Mouse (Mus musculus) CH12.LX (cell line): ENCODE results near the gene Esm1. TPM values are rescaled to one million over a fixed set of nuclear protein-coding genes. Genes with fewer than 3 reads are reported as not detected.

Source experiments
- DNase-seq: peaks from one replicate; pipeline ENCODE4 v3.0.0-alpha.2; 2013; ENCODE audit errors: extremely low read depth
- H3K27ac ChIP-seq: 2 replicates; pipeline ENCODE4 v1.5.1; 2012; ENCODE audit warnings: low read depth, mild to moderate bottlenecking, control low read depth, moderate library complexity; ENCODE audit not compliant: insufficient read depth
- H3K27me3 ChIP-seq: replicated peaks from 2 replicates; pipeline ENCODE3; 2012; ENCODE audit warnings: inconsistent platforms
- H3K36me3 ChIP-seq, 2 experiments: replicated peaks in 1 of 2; 2 replicates each; pipeline versions ENCODE3 to v1.6.1; 2012; ENCODE audit warnings: inconsistent platforms in 1 of 2, low read length in 1 of 2, mild to moderate bottlenecking in 1 of 2, mixed read lengths in 1 of 2, moderate library complexity in 1 of 2; ENCODE audit not compliant: control insufficient read depth in 1 of 2, insufficient read depth in 1 of 2
- H3K4me1 ChIP-seq, 2 experiments: 2 replicates each; pipeline ENCODE4 v1.6.1; 2012; ENCODE audit warnings: inconsistent platforms in 1 of 2, moderate library complexity in 1 of 2; ENCODE audit not compliant: insufficient read depth in 2 of 2, control insufficient read depth in 1 of 2
- H3K4me2 ChIP-seq: 2 replicates; pipeline ENCODE4 v1.6.1; 2012; ENCODE audit warnings: low read depth, mild to moderate bottlenecking, control low read depth; ENCODE audit not compliant: poor library complexity, insufficient read depth, severe bottlenecking
- H3K4me3 ChIP-seq, 3 experiments: fragments of 150-350 bp in 1 of 3; sonication (generic) in 1 of 3; replicated peaks in 1 of 3; 2 replicates each; pipeline versions ENCODE3 to v1.5.1; 2011 to 2012; ENCODE audit warnings: low read depth in 2 of 3, low read length in 2 of 3, mild to moderate bottlenecking in 2 of 3, moderate library complexity in 2 of 3, control low read depth in 1 of 3, improper control_type of control experiment in 1 of 3, inconsistent platforms in 1 of 3, mixed read lengths in 1 of 3; ENCODE audit not compliant: poor library complexity in 1 of 3
- H3K79me2 ChIP-seq: replicated peaks from 2 replicates; pipeline ENCODE4 v1.6.1; 2012; ENCODE audit warnings: mild to moderate bottlenecking, moderate library complexity; ENCODE audit not compliant: control insufficient read depth, poor library complexity, insufficient read depth, severe bottlenecking; ENCODE audit errors: extremely low read depth
- H3K9ac ChIP-seq: 2 replicates; pipeline ENCODE4 v1.6.1; 2012; ENCODE audit warnings: low read depth, mild to moderate bottlenecking, control low read depth, moderate library complexity; ENCODE audit not compliant: insufficient read depth
- H3K9me3 ChIP-seq: replicated peaks from 2 replicates; pipeline ENCODE3; 2012; ENCODE audit warnings: low read length, inconsistent platforms, mixed read lengths
- BHLHE40 ChIP-seq: IDR thresholded peaks from 2 replicates; pipeline ENCODE4 v1.6.1; 2011; ENCODE audit warnings: mild to moderate bottlenecking, low read depth, low read length, improper control_type of control experiment
- EP300 ChIP-seq: IDR thresholded peaks from 2 replicates; pipeline ENCODE4 v1.6.1; 2011; ENCODE audit warnings: low read length, improper control_type of control experiment
- ETS1 ChIP-seq: conservative IDR thresholded peaks from 2 replicates; pipeline ENCODE4 v1.6.1; 2012; ENCODE audit warnings: low read depth, mild to moderate bottlenecking, inconsistent platforms, low read length, improper control_type of control experiment, moderate library complexity
- IRF4 ChIP-seq: IDR thresholded peaks from 2 replicates; pipeline ENCODE4 v1.6.1; 2014; ENCODE audit warnings: low read depth, mild to moderate bottlenecking, inconsistent platforms, low read length, improper control_type of control experiment
- JUN ChIP-seq: IDR thresholded peaks from 2 replicates; pipeline ENCODE4 v1.6.1; 2011; ENCODE audit warnings: low read depth, mild to moderate bottlenecking, low read length, improper control_type of control experiment, moderate library complexity; ENCODE audit not compliant: insufficient read depth
- JUND ChIP-seq: conservative IDR thresholded peaks from 2 replicates; pipeline ENCODE4 v1.6.1; 2011; ENCODE audit warnings: low read depth, low read length, improper control_type of control experiment
- KAT2A ChIP-seq: IDR thresholded peaks from 2 replicates; pipeline ENCODE4 v1.6.1; 2012; ENCODE audit warnings: low read length, improper control_type of control experiment, inconsistent platforms; ENCODE audit not compliant: insufficient replicate concordance
- MAFK ChIP-seq: IDR thresholded peaks from 2 replicates; pipeline ENCODE4 v1.6.1; 2011; ENCODE audit warnings: low read length, improper control_type of control experiment; ENCODE audit not compliant: insufficient replicate concordance
- MEF2A ChIP-seq: IDR thresholded peaks from 2 replicates; pipeline ENCODE4 v1.6.1; 2014; ENCODE audit warnings: low read depth, mild to moderate bottlenecking, inconsistent platforms, low read length, improper control_type of control experiment, borderline replicate concordance
- MXI1 ChIP-seq: IDR thresholded peaks from 2 replicates; pipeline ENCODE4 v1.6.1; 2011; ENCODE audit warnings: mild to moderate bottlenecking, low read depth, low read length, improper control_type of control experiment
- MYC ChIP-seq: IDR thresholded peaks from 2 replicates; pipeline ENCODE4 v1.6.1; 2011; ENCODE audit warnings: low read depth, mild to moderate bottlenecking, improper control_type of control experiment, low read length
- PAX5 ChIP-seq: IDR thresholded peaks from 2 replicates; pipeline ENCODE4 v1.6.1; 2012; ENCODE audit warnings: low read length, inconsistent platforms, mixed read lengths
- POLR2A ChIP-seq: IDR thresholded peaks from 2 replicates; pipeline ENCODE4 v1.6.1; 2011; ENCODE audit warnings: low read depth, mild to moderate bottlenecking, improper control_type of control experiment, low read length
- RAD21 ChIP-seq: IDR thresholded peaks from 2 replicates; pipeline ENCODE4 v1.6.1; 2011; ENCODE audit warnings: low read depth, mild to moderate bottlenecking, low read length, improper control_type of control experiment, moderate library complexity
- TBP ChIP-seq: conservative IDR thresholded peaks from 2 replicates; pipeline ENCODE4 v1.6.1; 2011; ENCODE audit warnings: low read depth, low read length, improper control_type of control experiment
- TCF12 ChIP-seq: IDR thresholded peaks from 2 replicates; pipeline ENCODE4 v1.6.1; 2014; ENCODE audit warnings: low read depth, mild to moderate bottlenecking, inconsistent platforms, low read length, improper control_type of control experiment
- USF1 ChIP-seq: IDR thresholded peaks from 2 replicates; pipeline ENCODE4 v1.6.1; 2014; ENCODE audit warnings: low read depth, mild to moderate bottlenecking, inconsistent platforms, low read length, improper control_type of control experiment
- ZKSCAN1 ChIP-seq: IDR thresholded peaks from 2 replicates; pipeline ENCODE4 v1.6.1; 2012; ENCODE audit warnings: low read depth, inconsistent platforms, low read length, improper control_type of control experiment, borderline replicate concordance
- ZNF384 ChIP-seq: IDR thresholded peaks from 2 replicates; pipeline ENCODE4 v1.6.1; 2012; ENCODE audit warnings: low read depth, low read length, improper control_type of control experiment, inconsistent platforms
- dilution Hi-C: fragments of 300-500 bp; cut with MboI; formaldehyde crosslinking; loops from 2 replicates; pipeline ENCODE4 v1.14.3; 2020; ENCODE audit warnings: low sequenced_read_pairs; ENCODE audit not compliant: extremely low pct_unique_long_range_greater_than_20kb, extremely low pct_ligation_motif_present
- in situ Hi-C: fragments of 300-500 bp; cut with MboI; formaldehyde crosslinking; loops from 3 replicates; pipeline ENCODE4 v1.14.3; 2019; ENCODE audit warnings: low sequenced_read_pairs, low pct_ligation_motif_present, low pct_unique_long_range_greater_than_20kb, mixed read lengths
- polyA plus RNA-seq: library from polyadenylated mRNA; unstranded; fragments of >175 nt; gene quantifications from 2 replicates; pipeline ENCODE4 v1.2.1, GENCODE M21; 2012; ENCODE audit warnings: low read depth; ENCODE audit not compliant: insufficient read length
- total RNA-seq, 2 experiments: library from RNA; depleted of rRNA; stranded (reverse); fragments of 300-350 nt in 1 of 2; fragments of >200 nt in 1 of 2; gene quantifications; 2 replicates each; pipeline ENCODE4 v1.2.3; 2012 to 2014

Gene Esm1
- total and polyA plus RNA-seq, 3 experiments = 0.13 TPM; not detected in 2

DNA sequence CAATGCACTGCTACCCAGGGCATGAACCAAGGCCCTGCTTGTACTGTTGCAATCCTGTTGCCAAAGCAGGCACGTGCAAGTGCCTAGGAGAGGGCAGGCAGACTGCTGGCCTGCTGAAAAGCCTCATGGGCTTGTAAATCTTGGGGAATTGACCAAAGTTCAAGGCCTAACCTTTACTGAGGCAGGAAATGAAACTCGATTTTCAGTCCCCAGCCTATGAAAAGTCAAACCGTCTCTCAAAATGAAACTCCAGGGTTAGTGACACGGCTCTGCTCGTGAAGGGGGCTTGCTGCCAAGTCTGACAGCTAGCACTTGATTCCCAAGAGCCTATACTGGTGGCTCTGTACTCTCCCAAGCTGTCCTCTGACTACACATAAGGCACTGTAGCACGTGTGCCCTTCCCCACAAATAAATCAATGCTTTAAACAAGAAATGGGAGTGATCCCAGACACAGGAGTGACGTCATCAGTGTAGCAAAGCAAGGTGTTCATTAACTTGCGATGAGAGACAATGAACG lies 41.4 kb upstream of the Esm1 start:
- TF ChIP-seq POLR2A (0 out of 2 replicates have a peak, but pooled peaks have one; percentile 16), EP300 (no peak; the same call in 1 of the 2 replicates), MXI1 (no peak), KAT2A (no peak), MYC (0 out of 2 replicates have a peak, but pooled peaks have one; percentile 21), TBP (0 out of 2 replicates have a peak, but pooled peaks have one; percentile 30), ZNF384 (no peak), PAX5 (no peak), TCF12 (0 out of 2 replicates have a peak, but pooled peaks have one; percentile 25), JUND (peak; percentile 82), MEF2A (peak; percentile 41; the same call in 1 of the 2 replicates), IRF4 (peak; percentile 85), JUN (peak; percentile 50; the same call in 1 of the 2 replicates), USF1 (no peak), ETS1 (peak; percentile 36; the same call in 1 of the 2 replicates), ZKSCAN1 (no peak), BHLHE40 (peak; percentile 87)
- Histone ChIP-seq H3K9ac (no peak overlapping the region; the same call in 1 of the 2 replicates), H3K4me2 (peak overlapping the region; percentile 7; the same call in 1 of the 2 replicates), H3K36me3 (no peaks in the 10 kb centered on the region), H3K4me1 (peaks cover 8 to 25% of the 10 kb centered on the region in 2 experiments; a peak in 3 of 4 replicates), H3K27me3 (no peaks in the 10 kb centered on the region), H3K79me2 (no peaks in the 10 kb centered on the region), H3K9me3 (no peaks in the 10 kb centered on the region), H3K4me3 (no peak overlapping the region), H3K27ac (peak overlapping the region; percentile 23; the same call in 1 of the 2 replicates)
- dilution Hi-C loops (no loop called here), in situ Hi-C loops (no loop called here)
- peak; percentile 58 for DNase-seq

- H3K4me2 ChIP-seq = no peak overlapping the region
- H3K79me2 ChIP-seq = no peaks in the 10 kb centered on the region
- no peak overlapping the region for H3K9ac ChIP-seq
- H3K4me3 ChIP-seq = no peak overlapping the region
- dilution Hi-C loops = no loop called here
- DNase-seq = no peak
- peaks cover 13 to 37% of the 10 kb centered on the region in 2 experiments for H3K4me1 ChIP-seq
- H3K27ac ChIP-seq = no peak overlapping the region
- in situ Hi-C loops = no loop called here
- no peaks in the 10 kb centered on the region for H3K9me3 ChIP-seq
- no peaks in the 10 kb centered on the region for H3K27me3 ChIP-seq
- no peaks in the 10 kb centered on the region for H3K36me3 ChIP-seq
- no peak for TF ChIP-seq RAD21
- no peak for TF ChIP-seq ZKSCAN1
- TF ChIP-seq MAFK = 0 out of 2 replicates have a peak, but pooled peaks have one; percentile 44
Measured at GRCm38 (mm10) chr13:113170256-113170655, 39.2 kb upstream of the Esm1 start.
